Mouse (Mus musculus) limb, embryonic 14.5 days (tissue): Measurements from ENCODE around the gene Gabbr1. TPM values are rescaled to one million over a fixed set of nuclear protein-coding genes. Genes with fewer than 3 reads are reported as not detected.

Experiments
- ATAC-seq: fragments of 200-750 bp; cut with Nextera tagmentation; 2 replicates; pipeline ENCODE4 v1.8.0; 2017; ENCODE audit warnings: low read depth, moderate number of reproducible peaks, moderate TSS enrichment; ENCODE audit not compliant: low FRiP score
- DNase-seq: peaks from one replicate; pipeline ENCODE4 v3.0.0-alpha.2; 2015; ENCODE audit warnings: low spot score
- H3K27ac ChIP-seq: fragments of 300-500 bp; sonication (generic); replicated peaks from 2 replicates; pipeline ENCODE4 v1.5.1; 2014; ENCODE audit warnings: low read depth, mild to moderate bottlenecking, low read length, moderate library complexity, mixed read lengths
- H3K27me3 ChIP-seq: fragments of 300-500 bp; sonication (generic); 2 replicates; pipeline ENCODE4 v1.6.1; 2014; ENCODE audit warnings: low read length, mixed read lengths; ENCODE audit not compliant: control insufficient read depth, insufficient read depth
- H3K36me3 ChIP-seq: fragments of 300-500 bp; sonication (generic); 2 replicates; pipeline ENCODE4 v1.6.1; 2014; ENCODE audit warnings: mild to moderate bottlenecking, low read length, moderate library complexity, mixed read lengths; ENCODE audit not compliant: control insufficient read depth, insufficient read depth
- H3K4me1 ChIP-seq: fragments of 300-500 bp; sonication (generic); 2 replicates; pipeline ENCODE4 v1.6.1; 2014; ENCODE audit warnings: antibody characterized with exemption, low read length, mixed read lengths; ENCODE audit not compliant: control insufficient read depth, insufficient read depth
- H3K4me2 ChIP-seq: fragments of 300-500 bp; sonication (generic); replicated peaks from 2 replicates; pipeline ENCODE4 v1.6.1; 2014; ENCODE audit warnings: low read depth, mild to moderate bottlenecking, low read length, moderate library complexity; ENCODE audit not compliant: severe bottlenecking
- H3K4me3 ChIP-seq: fragments of 300-500 bp; sonication (generic); replicated peaks from 2 replicates; pipeline ENCODE4 v1.5.1; 2014; ENCODE audit warnings: low read length
- H3K9ac ChIP-seq: fragments of 300-500 bp; sonication (generic); 2 replicates; pipeline ENCODE4 v1.6.1; 2014; ENCODE audit warnings: mild to moderate bottlenecking, low read depth, low read length, moderate library complexity; ENCODE audit not compliant: severe bottlenecking
- H3K9me3 ChIP-seq: fragments of 300-500 bp; sonication (generic); 2 replicates; pipeline ENCODE4 v1.6.1; 2016; ENCODE audit warnings: low read length; ENCODE audit not compliant: control insufficient read depth
- POLR2A ChIP-seq: fragments of 200-500 bp; IDR thresholded peaks from 2 replicates; pipeline ENCODE4 v1.8.0; 2012; ENCODE audit warnings: inconsistent platforms, mild to moderate bottlenecking, moderate library complexity, borderline replicate concordance; ENCODE audit not compliant: insufficient read depth, insufficient read length; ENCODE audit errors: extremely low read depth
- WGBS: fragments of 180-500 bp; shearing (Covaris S2); extraction: QIAGEN DNeasy Blood & Tissue Kit; methylation state at CpG from one replicate; pipeline ENCODE4 v1.1.7; 2014; 5-methylcytosine and 5-hydroxymethylcytosine counted together
- polyA plus RNA-seq, 2 experiments: library from polyadenylated mRNA; depleted of rRNA in 1 of 2; stranded (reverse) in 1 of 2; unstranded in 1 of 2; fragments of >200 nt; fragmentation: Nextera tagmentation in 1 of 2; extraction: Ambion mirVana in 1 of 2; gene quantifications; 2 replicates each; pipeline versions ENCODE4 v1.2.1 to v1.2.3; 2012 to 2014

Gabbr1 gene
- polyA plus RNA-seq, 2 experiments, result 8.4 to 111 TPM

GRCm38 (mm10) chr17:37075766-37076165, 30.0 kb downstream of the Gabbr1 start:
- no peak overlapping the region for H3K4me3 ChIP-seq
- no peaks in the 10 kb centered on the region for H3K9me3 ChIP-seq
- 95% methylated on average over 2 of the region's 2 CpGs for WGBS
- no peak for ATAC-seq
- TF ChIP-seq POLR2A, result no peak
- no peak overlapping the region for H3K9ac ChIP-seq
- DNase-seq, result no peak
- H3K36me3 ChIP-seq, result peaks cover 54% of the 10 kb centered on the region
- H3K4me2 ChIP-seq, result no peak overlapping the region
- no peaks in the 10 kb centered on the region for H3K27me3 ChIP-seq
- peaks cover 8% of the 10 kb centered on the region; the same call in 1 of the 2 replicates for H3K4me1 ChIP-seq
- no peak overlapping the region for H3K27ac ChIP-seq

GRCm38 (mm10) chr17:37078193-37078592, 32.4 kb downstream of the Gabbr1 start:
- ATAC-seq (no peak), DNase-seq (no peak)
- TF ChIP-seq POLR2A, result no peak
- Histone ChIP-seq H3K4me3 (no peak overlapping the region), H3K9me3 (no peaks in the 10 kb centered on the region), H3K27me3 (no peaks in the 10 kb centered on the region), H3K4me2 (no peak overlapping the region), H3K9ac (no peak overlapping the region), H3K27ac (no peak overlapping the region), H3K36me3 (peaks cover 32% of the 10 kb centered on the region), H3K4me1 (peaks cover 8% of the 10 kb centered on the region; the same call in 1 of the 2 replicates)
- 26% methylated on average over 1 of the region's 1 CpGs for WGBS

- 34% methylated on average over 2 of the region's 2 CpGs for WGBS
- ATAC-seq (no peak), DNase-seq (no peak)
- no peak for TF ChIP-seq POLR2A
- H3K4me1 ChIP-seq, result peaks cover 8% of the 10 kb centered on the region; the same call in 1 of the 2 replicates
- H3K4me2 ChIP-seq, result no peak overlapping the region
- H3K36me3 ChIP-seq, result peaks cover 24% of the 10 kb centered on the region
- no peak overlapping the region for H3K9ac ChIP-seq
- no peaks in the 10 kb centered on the region for H3K9me3 ChIP-seq
- no peak overlapping the region for H3K4me3 ChIP-seq
- H3K27me3 ChIP-seq, result no peaks in the 10 kb centered on the region
- H3K27ac ChIP-seq, result 0 out of 2 replicates have a peak overlapping the region, but pooled peaks have one; percentile 4
Observed at GRCm38 (mm10) chr17:37078990-37079389, 33.2 kb downstream of the Gabbr1 start.

- no peak for DNase-seq
- Histone ChIP-seq H3K36me3 (peaks cover 13% of the 10 kb centered on the region), H3K9me3 (no peaks in the 10 kb centered on the region), H3K27ac (no peak overlapping the region), H3K9ac (no peak overlapping the region), H3K27me3 (no peaks in the 10 kb centered on the region), H3K4me2 (no peak overlapping the region), H3K4me3 (no peak overlapping the region), H3K4me1 (peaks cover 8% of the 10 kb centered on the region; the same call in 1 of the 2 replicates)
- ATAC-seq, result no peak
- TF ChIP-seq POLR2A, result no peak
- WGBS, result 11% methylated on average over 5 of the region's 5 CpGs
Observed at GRCm38 (mm10) chr17:37080119-37080518, 34.4 kb downstream of the Gabbr1 start.

- Histone ChIP-seq H3K27me3 (no peaks in the 10 kb centered on the region), H3K36me3 (no peaks in the 10 kb centered on the region), H3K4me3 (no peak overlapping the region), H3K4me1 (peaks cover 8% of the 10 kb centered on the region; the same call in 1 of the 2 replicates), H3K9ac (no peak overlapping the region), H3K27ac (no peak overlapping the region), H3K4me2 (no peak overlapping the region), H3K9me3 (no peaks in the 10 kb centered on the region)
- DNase-seq (no peak), ATAC-seq (no peak)
- 86% methylated on average over 4 of the region's 4 CpGs for WGBS
- TF ChIP-seq POLR2A, result no peak
Observed at GRCm38 (mm10) chr17:37081659-37082058, 35.9 kb downstream of the Gabbr1 start.

GRCm38 (mm10) chr17:37083327-37083726, 37.6 kb downstream of the Gabbr1 start:
- peaks cover 8% of the 10 kb centered on the region; the same call in 1 of the 2 replicates for H3K4me1 ChIP-seq
- DNase-seq (peak; percentile 83), ATAC-seq (peak; percentile 50)
- no peaks in the 10 kb centered on the region for H3K36me3 ChIP-seq
- no peak overlapping the region for H3K4me2 ChIP-seq
- H3K9me3 ChIP-seq, result no peaks in the 10 kb centered on the region
- H3K27me3 ChIP-seq, result no peaks in the 10 kb centered on the region
- 3% methylated on average over 7 of the region's 8 CpGs for WGBS
- no peak overlapping the region for H3K4me3 ChIP-seq
- H3K9ac ChIP-seq, result no peak overlapping the region
- TF ChIP-seq POLR2A, result no peak
- H3K27ac ChIP-seq, result no peak overlapping the region
